Mouse (Mus musculus) embryonic facial prominence, embryonic 11.5 days (tissue): ENCODE measurements around the gene Mog. TPM values are rescaled to one million over a fixed set of nuclear protein-coding genes. Genes with fewer than 3 reads are reported as not detected.
A peak's percentile ranks its signal among the peaks of the same experiment; 100 is the strongest.

Experiments used
- ATAC-seq: fragments of 200-750 bp; cut with Nextera tagmentation; replicated peaks from 2 replicates; pipeline ENCODE4 v1.8.0; 2017; ENCODE audit warnings: low read depth; ENCODE audit not compliant: insufficient number of reproducible peaks, low FRiP score, low TSS enrichment
- DNase-seq: peaks from one replicate; pipeline ENCODE4 v3.0.0-alpha.2; 2015; ENCODE audit warnings: low spot score
- H3K27ac ChIP-seq: fragments of 300-500 bp; sonication (generic); replicated peaks from 2 replicates; pipeline ENCODE4 v1.5.1; 2014; ENCODE audit warnings: mild to moderate bottlenecking, low read depth, low read length, control low read depth
- H3K27me3 ChIP-seq: fragments of 300-500 bp; sonication (generic); 2 replicates; pipeline ENCODE4 v1.6.1; 2014; ENCODE audit warnings: mild to moderate bottlenecking, low read length, moderate library complexity, mixed read lengths; ENCODE audit not compliant: control insufficient read depth, insufficient read depth
- H3K36me3 ChIP-seq: fragments of 300-500 bp; sonication (generic); replicated peaks from 2 replicates; pipeline ENCODE4 v1.6.1; 2014; ENCODE audit warnings: low read depth, mild to moderate bottlenecking, low read length, moderate library complexity, mixed read lengths; ENCODE audit not compliant: control insufficient read depth, insufficient read depth
- H3K4me1 ChIP-seq: fragments of 300-500 bp; sonication (generic); 2 replicates; pipeline ENCODE4 v1.6.1; 2014; ENCODE audit warnings: low read length, mixed read lengths; ENCODE audit not compliant: control insufficient read depth, insufficient read depth
- H3K4me2 ChIP-seq: fragments of 300-500 bp; sonication (generic); 2 replicates; pipeline ENCODE4 v1.6.1; 2014; ENCODE audit warnings: low read depth, mild to moderate bottlenecking, control low read depth, low read length, moderate library complexity
- H3K4me3 ChIP-seq: fragments of 300-500 bp; sonication (generic); 2 replicates; pipeline ENCODE4 v1.5.1; 2014; ENCODE audit warnings: low read depth, low read length, control low read depth
- H3K9ac ChIP-seq: fragments of 300-500 bp; sonication (generic); replicated peaks from 2 replicates; pipeline ENCODE4 v1.6.1; 2014; ENCODE audit warnings: mild to moderate bottlenecking, control low read depth, low read length
- H3K9me3 ChIP-seq: fragments of 300-500 bp; sonication (generic); replicated peaks from 2 replicates; pipeline ENCODE4 v1.6.1; 2016; ENCODE audit warnings: mild to moderate bottlenecking, low read length, inconsistent platforms, mixed read lengths; ENCODE audit not compliant: control insufficient read depth
- WGBS: fragments of 180-500 bp; shearing (Covaris S2); extraction: QIAGEN DNeasy Blood & Tissue Kit; methylation state at CpG from one replicate; pipeline ENCODE4 v1.1.7; 2014; 5-methylcytosine and 5-hydroxymethylcytosine counted together
- polyA plus RNA-seq: library from polyadenylated mRNA; unstranded; fragments of >200 nt; fragmentation: Nextera tagmentation; extraction: Ambion mirVana; gene quantifications from 2 replicates; pipeline ENCODE4 v1.2.1, GENCODE M21; 2014

The Mog gene
- polyA plus RNA-seq, 1 experiment from 2014 or later, result 0.20 TPM

DNA sequence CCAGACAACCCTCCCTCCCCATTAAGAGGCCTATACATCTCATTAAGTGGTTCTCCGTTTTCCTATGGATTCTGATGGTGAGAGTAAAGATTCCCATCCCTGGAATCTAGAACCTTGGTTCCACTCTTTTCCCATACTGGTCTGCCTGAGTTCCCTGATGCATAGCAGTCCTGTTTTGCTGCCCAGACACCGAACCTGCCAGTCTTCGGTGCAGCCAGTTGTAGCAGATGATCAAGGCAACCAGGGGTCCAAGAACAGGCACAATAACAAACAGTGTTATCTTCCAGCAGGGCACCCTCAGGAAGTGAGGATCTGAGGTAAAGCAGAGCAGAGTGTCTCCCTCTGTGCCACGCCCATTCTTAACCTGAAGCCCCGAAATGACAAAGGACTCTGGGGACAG lies 11.1 kb downstream of the Mog start:
- 72% methylated on average over 5 of the region's 5 CpGs for WGBS
- ATAC-seq, result no peak
- Histone ChIP-seq H3K36me3 (no peaks in the 10 kb centered on the region; the same call in 1 of the 2 replicates), H3K9me3 (no peaks in the 10 kb centered on the region), H3K4me1 (no peaks in the 10 kb centered on the region), H3K4me2 (no peak overlapping the region), H3K4me3 (no peak overlapping the region), H3K27me3 (no peaks in the 10 kb centered on the region), H3K27ac (no peak overlapping the region), H3K9ac (no peak overlapping the region)
- DNase-seq, result no peak

DNA sequence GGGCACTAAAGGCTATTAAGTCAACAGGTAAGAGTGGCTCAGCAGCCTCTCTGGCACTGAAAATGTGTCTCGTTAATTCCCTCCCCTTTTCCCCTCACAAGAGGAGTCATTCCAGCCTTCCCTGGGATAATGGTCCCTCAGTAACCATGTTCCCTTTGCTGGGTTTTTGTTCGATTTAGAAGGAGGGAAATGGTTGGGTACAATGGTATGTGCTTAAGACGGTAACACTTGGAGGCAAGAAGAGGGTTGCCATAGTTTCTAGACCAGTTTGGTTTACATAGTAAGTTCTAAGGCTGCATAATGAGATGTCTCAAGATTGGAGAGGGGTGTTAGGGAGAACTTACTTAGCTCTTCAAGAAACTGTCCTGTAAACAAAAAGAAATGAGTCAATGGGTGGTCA lies 11.5 kb downstream of the Mog start:
- Histone ChIP-seq H3K27ac (no peak overlapping the region), H3K9me3 (no peaks in the 10 kb centered on the region), H3K4me3 (no peak overlapping the region), H3K4me2 (no peak overlapping the region), H3K27me3 (no peaks in the 10 kb centered on the region), H3K36me3 (no peaks in the 10 kb centered on the region; the same call in 1 of the 2 replicates), H3K4me1 (no peaks in the 10 kb centered on the region), H3K9ac (no peak overlapping the region)
- WGBS, result 86% methylated on average over 3 of the region's 3 CpGs
- DNase-seq (no peak), ATAC-seq (no peak)

DNA sequence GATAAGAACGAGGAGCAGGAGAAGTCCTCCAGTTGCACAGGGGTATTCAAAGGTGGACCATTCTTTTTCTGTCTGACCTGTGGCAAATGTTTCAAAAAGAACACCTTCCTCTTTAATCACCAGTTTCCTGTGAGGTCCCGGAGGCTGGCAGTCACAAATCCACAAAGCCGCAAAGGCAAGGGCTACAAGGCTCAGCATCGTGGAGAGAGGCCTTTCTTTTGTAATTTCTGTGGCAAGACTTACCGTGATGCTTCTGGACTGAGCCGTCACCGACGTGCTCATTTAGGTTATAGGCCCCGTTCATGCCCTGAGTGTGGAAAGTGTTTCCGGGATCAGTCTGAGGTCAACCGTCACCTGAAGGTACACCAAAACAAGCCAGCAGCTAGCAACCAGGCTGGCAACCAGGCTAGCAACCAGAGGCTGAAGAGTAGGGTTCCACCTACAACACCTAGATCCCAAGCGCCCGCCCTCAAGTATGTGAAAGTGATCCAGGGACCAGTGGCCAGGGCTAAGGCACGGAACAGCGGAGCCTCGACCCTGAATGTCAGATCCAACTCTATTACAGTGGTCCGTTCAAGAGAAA lies 13.6 kb downstream of the Mog start:
- Histone ChIP-seq H3K4me1 (no peaks in the 10 kb centered on the region), H3K27ac (no peak overlapping the region), H3K4me2 (no peak overlapping the region), H3K4me3 (no peak overlapping the region), H3K9me3 (no peaks in the 10 kb centered on the region), H3K36me3 (no peaks in the 10 kb centered on the region; the same call in 1 of the 2 replicates), H3K9ac (no peak overlapping the region), H3K27me3 (no peaks in the 10 kb centered on the region)
- DNase-seq (no peak), ATAC-seq (no peak)
- 92% methylated on average over 17 of the region's 17 CpGs for WGBS

- Histone ChIP-seq H3K4me3 (no peak overlapping the region), H3K36me3 (no peaks in the 10 kb centered on the region; the same call in 1 of the 2 replicates), H3K9me3 (no peaks in the 10 kb centered on the region), H3K9ac (no peak overlapping the region), H3K27me3 (no peaks in the 10 kb centered on the region), H3K27ac (no peak overlapping the region), H3K4me2 (no peak overlapping the region), H3K4me1 (no peaks in the 10 kb centered on the region)
- ATAC-seq, result no peak
- DNase-seq, result no peak
- 90% methylated on average over 6 of the region's 6 CpGs for WGBS
These were observed 15.0 kb downstream of the Mog start for GRCm38 (mm10) chr17:37008161-37008560.

GRCm38 (mm10) chr17:37003366-37003765 lies 19.8 kb downstream of the Mog start:
- WGBS, result 52% methylated on average over 4 of the region's 4 CpGs
- no peak; the same call in 1 of the 2 replicates for ATAC-seq
- DNase-seq, result peak; percentile 27
- Histone ChIP-seq H3K27ac (no peak overlapping the region), H3K4me3 (peak overlapping the region; percentile 75), H3K36me3 (no peaks in the 10 kb centered on the region), H3K4me2 (peak overlapping the region; percentile 45), H3K4me1 (no peaks in the 10 kb centered on the region), H3K9me3 (no peaks in the 10 kb centered on the region), H3K27me3 (no peaks in the 10 kb centered on the region), H3K9ac (peak overlapping the region; percentile 96)

- Histone ChIP-seq H3K27ac (peak overlapping the region; percentile 86), H3K4me3 (peak overlapping the region; percentile 75), H3K36me3 (no peaks in the 10 kb centered on the region), H3K4me2 (peak overlapping the region; percentile 45), H3K4me1 (no peaks in the 10 kb centered on the region), H3K9ac (peak overlapping the region; percentile 96), H3K9me3 (no peaks in the 10 kb centered on the region), H3K27me3 (no peaks in the 10 kb centered on the region)
- ATAC-seq, result peak; percentile 88
- DNase-seq, result peak; percentile 91
- WGBS, result under 1% methylated on average over 49 of the region's 49 CpGs
These were observed 20.6 kb downstream of the Mog start for GRCm38 (mm10) chr17:37002364-37003330.

GRCm38 (mm10) chr17:37000863-37001262 lies 22.3 kb downstream of the Mog start, which contains the start of gene Zfp57:
TSS of gene Zfp57 (plus strand) at chr17:37001163.
- Histone ChIP-seq H3K4me3 (peak within 1 kb of the TSS; percentile 75; the same call in 1 of the 2 replicates), H3K4me1 (no peaks in the 10 kb centered on the region), H3K36me3 (no peaks in the 10 kb centered on the region), H3K9me3 (no peaks in the 10 kb centered on the region), H3K9ac (no peak within 1 kb of the TSS; the same call in 1 of the 2 replicates), H3K27me3 (no peaks in the 10 kb centered on the region), H3K4me2 (no peak within 1 kb of the TSS; the same call in 1 of the 2 replicates), H3K27ac (no peak within 1 kb of the TSS)
- no peak for DNase-seq
- WGBS, result 91% methylated on average over 7 of the region's 7 CpGs
- no peak for ATAC-seq

DNA sequence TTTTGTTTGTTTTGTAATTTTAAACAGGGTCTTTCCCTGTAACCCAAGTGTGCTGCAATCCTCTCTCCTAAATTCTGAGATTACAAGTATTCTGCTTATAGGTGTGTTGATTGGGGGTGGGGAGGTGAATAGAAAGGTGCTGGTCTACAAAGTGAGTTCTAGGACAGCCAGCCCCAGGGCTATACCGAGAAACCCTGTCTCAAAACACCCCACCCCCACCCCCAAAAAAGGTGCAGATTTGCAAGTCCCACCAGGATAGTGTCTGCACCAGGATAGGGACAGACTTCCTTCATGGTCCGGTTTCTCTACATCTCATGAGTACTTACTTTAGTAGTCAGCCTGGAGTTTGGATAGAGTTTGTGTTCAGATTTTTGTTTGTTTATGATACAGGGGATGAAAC lies 24.7 kb downstream of the Mog start:
- Histone ChIP-seq H3K36me3 (no peaks in the 10 kb centered on the region), H3K27me3 (no peaks in the 10 kb centered on the region), H3K27ac (no peak overlapping the region), H3K9ac (no peak overlapping the region), H3K4me3 (no peak overlapping the region), H3K9me3 (no peaks in the 10 kb centered on the region), H3K4me2 (no peak overlapping the region), H3K4me1 (no peaks in the 10 kb centered on the region)
- ATAC-seq (no peak), DNase-seq (no peak)
- WGBS, result 59% methylated on average over 2 of the region's 2 CpGs
